Mouse (Mus musculus): ENCODE data around the gene Fam187b. TPM values are rescaled to one million over a fixed set of nuclear protein-coding genes. Genes with fewer than 3 reads are reported as not detected.
A peak's percentile ranks its signal among the peaks of the same experiment; 100 is the strongest.

Gene Fam187b
- total and polyA plus RNA-seq, 3 experiments: not detected

DNA sequence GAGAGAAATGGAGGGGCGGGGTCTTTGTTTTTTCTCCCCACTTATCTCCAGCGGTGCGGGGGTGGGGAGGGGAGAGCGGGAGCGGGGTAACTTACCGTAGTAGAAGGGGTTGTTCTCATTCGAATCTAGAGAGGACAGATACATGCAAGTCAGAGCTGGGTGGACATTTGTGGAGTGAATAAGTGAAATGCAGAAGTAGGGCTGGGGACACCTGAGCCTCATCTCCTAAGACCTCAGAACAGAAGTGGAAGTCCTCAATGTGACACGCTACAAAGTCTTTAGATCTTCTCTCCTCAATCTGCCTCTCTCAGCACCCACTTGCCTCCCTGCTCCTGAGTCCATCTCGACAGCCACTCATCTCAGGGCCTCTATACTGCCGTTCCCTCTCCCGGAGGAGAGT is 61.7 kb downstream of the Fam187b start:
- Histone ChIP-seq H3K27ac (ENCODE audit: insufficient read depth, low read depth) (no peak overlapping the region), H3K9ac (ENCODE audit: insufficient read depth, low read depth) (no peak overlapping the region), H3K9me3 (replicated peaks; ENCODE audit: low read length) (no peaks in the 10 kb centered on the region), H3K27me3 (replicated peaks) (no peaks in the 10 kb centered on the region), H3K4me1 (ENCODE audit: control insufficient read depth in 1 of 2, insufficient read depth in 2 of 2) (peaks cover 16 to 56% of the 10 kb centered on the region in 2 experiments), H3K79me2 (replicated peaks; ENCODE audit: control insufficient read depth, extremely low read depth, insufficient read depth, poor library complexity, severe bottlenecking) (no peaks in the 10 kb centered on the region), H3K4me3 (replicated peaks in 1 of 3; ENCODE audit: low read depth in 2 of 3, low read length in 2 of 3, poor library complexity in 1 of 3) (no peak overlapping the region), H3K4me2 (ENCODE audit: insufficient read depth, low read depth, poor library complexity, severe bottlenecking) (no peak overlapping the region), H3K36me3 (replicated peaks in 1 of 2; ENCODE audit: control insufficient read depth in 1 of 2, insufficient read depth in 1 of 2, low read length in 1 of 2) (peaks cover 0 to 66% of the 10 kb centered on the region in 2 experiments)
- DNase-seq (ENCODE audit: extremely low read depth): no peak
- in situ Hi-C loops (cut with MboI; ENCODE audit: low pct_ligation_motif_present, low pct_unique_long_range_greater_than_20kb, low sequenced_read_pairs): no loop called here
- dilution Hi-C loops (cut with MboI; ENCODE audit: extremely low pct_ligation_motif_present, extremely low pct_unique_long_range_greater_than_20kb, low sequenced_read_pairs): no loop called here
- TF ChIP-seq MXI1 (IDR thresholded peaks at IDR 0.05; ENCODE audit: low read depth, low read length): no peak
- TF ChIP-seq ZC3H11A (IDR thresholded peaks at IDR 0.05; ENCODE audit: low read depth, low read length): no peak
- TF ChIP-seq SIN3A (IDR thresholded peaks at IDR 0.05; ENCODE audit: low read length): no peak
- TF ChIP-seq EP300 (IDR thresholded peaks at IDR 0.05; ENCODE audit: low read length): no peak
- TF ChIP-seq ELF1 (IDR thresholded peaks at IDR 0.05; ENCODE audit: low read depth, low read length): no peak
- no peak for TF ChIP-seq JUND (conservative IDR thresholded peaks at IDR 0.05; ENCODE audit: low read depth, low read length)
- TF ChIP-seq NRF1 (IDR thresholded peaks at IDR 0.05; ENCODE audit: low read depth, low read length): no peak

DNA sequence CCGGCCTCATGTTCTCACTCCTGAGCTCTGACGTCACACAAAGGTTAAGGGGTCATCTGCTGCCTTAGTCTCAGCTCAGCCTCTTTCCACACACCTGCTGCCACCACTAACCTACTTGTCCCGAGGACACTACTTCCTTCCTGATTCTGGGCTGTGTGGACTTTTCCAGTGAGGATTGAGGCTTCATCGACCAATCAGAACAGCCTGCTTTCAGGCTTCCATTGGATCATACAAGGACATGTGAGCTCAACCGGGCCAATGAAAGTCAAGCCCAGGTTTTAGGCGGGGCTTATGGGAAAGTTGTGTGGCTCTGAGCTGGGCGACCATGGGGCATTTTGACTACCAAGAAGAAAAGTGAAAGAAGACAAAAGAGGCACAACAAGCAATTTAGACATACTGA is 63.3 kb downstream of the Fam187b start:
- H3K4me1 ChIP-seq (ENCODE audit: control insufficient read depth in 1 of 2, insufficient read depth in 2 of 2): peaks cover 19 to 68% of the 10 kb centered on the region in 2 experiments
- in situ Hi-C loops (cut with MboI; ENCODE audit: low pct_ligation_motif_present, low pct_unique_long_range_greater_than_20kb, low sequenced_read_pairs): no loop called here
- no peak overlapping the region for H3K27ac ChIP-seq (ENCODE audit: insufficient read depth, low read depth)

DNA sequence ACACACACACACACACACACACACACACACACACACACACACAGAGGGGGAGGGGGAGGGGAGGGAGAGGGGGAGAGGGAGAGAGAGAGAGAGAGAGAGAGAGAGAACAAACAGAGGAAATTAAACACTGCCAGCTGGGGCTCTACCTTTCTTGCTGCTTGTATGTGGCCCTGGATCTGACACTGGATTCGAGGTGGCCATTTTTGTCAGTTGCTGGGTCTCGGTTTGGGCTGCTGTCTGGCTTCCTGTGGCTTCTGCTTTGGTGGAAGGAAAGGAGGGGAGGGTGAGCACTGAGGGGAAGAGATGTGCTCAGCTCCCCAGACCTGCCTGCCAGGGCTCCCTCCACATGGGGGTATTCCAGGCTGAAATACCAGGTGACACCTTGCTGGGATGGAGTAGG is 64.1 kb downstream of the Fam187b start:
- TF ChIP-seq SMC3 (IDR thresholded peaks at IDR 0.05; ENCODE audit: low read depth, low read length): no peak
- TF ChIP-seq MXI1 (IDR thresholded peaks at IDR 0.05; ENCODE audit: low read depth, low read length): no peak
- no peak for TF ChIP-seq IRF4 (IDR thresholded peaks at IDR 0.05; ENCODE audit: low read depth, low read length)
- no peak for TF ChIP-seq MYC (IDR thresholded peaks at IDR 0.05; ENCODE audit: low read depth, low read length)
- no peak for TF ChIP-seq BHLHE40 (IDR thresholded peaks at IDR 0.05; ENCODE audit: low read depth, low read length)
- no peak for TF ChIP-seq NELFE (IDR thresholded peaks at IDR 0.05; ENCODE audit: low read depth, low read length)
- no peak for TF ChIP-seq RAD21 (IDR thresholded peaks at IDR 0.05; ENCODE audit: low read depth, low read length)
- no peak for TF ChIP-seq GABPA (IDR thresholded peaks at IDR 0.05; ENCODE audit: insufficient replicate concordance, low read depth, low read length)
- no peak overlapping the region for H3K4me3 ChIP-seq (replicated peaks in 1 of 3; ENCODE audit: low read depth in 2 of 3, low read length in 2 of 3, poor library complexity in 1 of 3)
- no peak overlapping the region for H3K27ac ChIP-seq (ENCODE audit: insufficient read depth, low read depth)
- H3K9me3 ChIP-seq (replicated peaks; ENCODE audit: low read length): no peaks in the 10 kb centered on the region
- H3K36me3 ChIP-seq (replicated peaks in 1 of 2; ENCODE audit: control insufficient read depth in 1 of 2, insufficient read depth in 1 of 2, low read length in 1 of 2): peaks cover 0 to 57% of the 10 kb centered on the region in 2 experiments
- H3K27me3 ChIP-seq (replicated peaks): no peaks in the 10 kb centered on the region
- no peaks in the 10 kb centered on the region for H3K79me2 ChIP-seq (replicated peaks; ENCODE audit: control insufficient read depth, extremely low read depth, insufficient read depth, poor library complexity, severe bottlenecking)
- dilution Hi-C loops (cut with MboI; ENCODE audit: extremely low pct_ligation_motif_present, extremely low pct_unique_long_range_greater_than_20kb, low sequenced_read_pairs) (no loop called here), in situ Hi-C loops (cut with MboI; ENCODE audit: low pct_ligation_motif_present, low pct_unique_long_range_greater_than_20kb, low sequenced_read_pairs) (no loop called here)
- peaks cover 19 to 73% of the 10 kb centered on the region in 2 experiments for H3K4me1 ChIP-seq (ENCODE audit: control insufficient read depth in 1 of 2, insufficient read depth in 2 of 2)
- H3K9ac ChIP-seq (ENCODE audit: insufficient read depth, low read depth): no peak overlapping the region
- DNase-seq (ENCODE audit: extremely low read depth): no peak
- no peak overlapping the region for H3K4me2 ChIP-seq (ENCODE audit: insufficient read depth, low read depth, poor library complexity, severe bottlenecking)

More for the DNA sequence above, 63.3 kb downstream of the Fam187b start:
- H3K36me3 ChIP-seq (replicated peaks in 1 of 2; ENCODE audit: control insufficient read depth in 1 of 2, insufficient read depth in 1 of 2, low read length in 1 of 2): peaks cover 0 to 64% of the 10 kb centered on the region in 2 experiments
- H3K79me2 ChIP-seq (replicated peaks; ENCODE audit: control insufficient read depth, extremely low read depth, insufficient read depth, poor library complexity, severe bottlenecking): no peaks in the 10 kb centered on the region
- dilution Hi-C loops (cut with MboI; ENCODE audit: extremely low pct_ligation_motif_present, extremely low pct_unique_long_range_greater_than_20kb, low sequenced_read_pairs): no loop called here
- DNase-seq (ENCODE audit: extremely low read depth): peak; percentile 52
- H3K4me3 ChIP-seq (replicated peaks in 1 of 3; ENCODE audit: low read depth in 2 of 3, low read length in 2 of 3, poor library complexity in 1 of 3): no peak overlapping the region
- TF ChIP-seq RAD21 (IDR thresholded peaks at IDR 0.05; ENCODE audit: low read depth, low read length) (no peak), CTCF (conservative IDR thresholded peaks at IDR 0.05 in 1 of 2, IDR thresholded peaks at IDR 0.05 in 1 of 2; ENCODE audit: low read depth in 2 of 2, low read length in 2 of 2) (no peak), USF1 (IDR thresholded peaks at IDR 0.05; ENCODE audit: low read depth, low read length) (peak; percentile 47), USF2 (conservative IDR thresholded peaks at IDR 0.05; ENCODE audit: low read depth, low read length) (peak; percentile 26)
- no peaks in the 10 kb centered on the region for H3K9me3 ChIP-seq (replicated peaks; ENCODE audit: low read length)
- H3K4me2 ChIP-seq (ENCODE audit: insufficient read depth, low read depth, poor library complexity, severe bottlenecking): no peak overlapping the region
- no peak overlapping the region for H3K9ac ChIP-seq (ENCODE audit: insufficient read depth, low read depth)
- H3K27me3 ChIP-seq (replicated peaks): no peaks in the 10 kb centered on the region

Data from CH12.LX (cell line).